Mouse (Mus musculus) natural killer cell, adult 2 months (primary cell): ENCODE measurements around the gene Col4a1.

Experiments
- DNase-seq, 2 experiments: peaks; one replicate each; pipeline ENCODE4 v3.0.0; 2022; ENCODE audit warnings: low spot score in 2 of 2

Col4a1 gene

DNA sequence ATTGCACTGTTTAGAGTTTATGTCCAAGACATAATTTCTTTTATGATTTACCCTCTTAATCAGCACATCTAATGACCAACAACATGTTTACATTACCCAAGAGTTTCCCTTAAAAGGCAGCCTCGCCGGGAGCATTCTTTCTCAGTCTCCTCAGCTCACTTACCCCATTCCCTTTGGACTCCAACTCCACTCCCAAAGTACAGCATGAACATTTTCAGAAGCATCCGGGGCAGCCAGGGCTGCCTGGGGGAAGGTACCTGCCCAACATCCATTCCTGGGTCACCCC is 13.4 kb downstream of the Col4a1 start:
- DNase-seq, result no peak

DNA sequence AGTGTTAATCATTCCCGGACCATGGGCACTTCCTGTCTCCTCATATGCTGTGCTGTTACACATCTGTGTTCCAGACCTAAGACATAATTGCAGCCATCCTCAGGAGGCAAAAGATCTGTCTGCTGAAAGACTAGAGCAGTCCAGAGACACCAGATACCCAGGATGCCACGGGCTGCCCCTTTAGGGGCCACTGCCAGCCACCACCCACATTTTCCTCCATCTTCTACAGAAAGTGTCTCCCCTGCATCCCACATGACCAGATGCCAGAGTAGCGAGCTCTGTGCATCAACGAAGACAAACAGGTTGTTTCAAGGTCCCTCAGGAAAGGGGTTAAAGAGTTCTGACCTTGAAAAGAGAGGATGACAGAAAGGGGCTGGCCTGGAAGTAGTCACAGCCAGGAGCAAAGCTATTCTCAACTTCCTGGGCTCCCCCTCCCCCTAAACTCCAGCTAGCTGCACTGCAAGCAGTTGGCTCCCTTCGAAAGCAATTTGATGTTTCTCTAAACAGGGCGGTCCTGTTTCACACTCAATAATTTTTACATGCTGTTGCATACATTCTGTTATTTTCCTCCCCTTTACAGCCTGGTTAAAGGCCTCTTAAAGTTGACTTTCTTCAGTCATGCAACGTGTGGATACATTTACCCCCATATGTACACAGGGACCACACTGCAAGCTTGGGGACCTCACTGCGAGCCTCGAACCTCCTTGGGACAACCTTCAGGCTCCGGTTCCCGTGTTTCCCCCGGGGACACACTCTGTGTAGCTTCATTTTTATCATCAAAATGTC is 13.9 kb downstream of the Col4a1 start:
- no peak for DNase-seq

DNA sequence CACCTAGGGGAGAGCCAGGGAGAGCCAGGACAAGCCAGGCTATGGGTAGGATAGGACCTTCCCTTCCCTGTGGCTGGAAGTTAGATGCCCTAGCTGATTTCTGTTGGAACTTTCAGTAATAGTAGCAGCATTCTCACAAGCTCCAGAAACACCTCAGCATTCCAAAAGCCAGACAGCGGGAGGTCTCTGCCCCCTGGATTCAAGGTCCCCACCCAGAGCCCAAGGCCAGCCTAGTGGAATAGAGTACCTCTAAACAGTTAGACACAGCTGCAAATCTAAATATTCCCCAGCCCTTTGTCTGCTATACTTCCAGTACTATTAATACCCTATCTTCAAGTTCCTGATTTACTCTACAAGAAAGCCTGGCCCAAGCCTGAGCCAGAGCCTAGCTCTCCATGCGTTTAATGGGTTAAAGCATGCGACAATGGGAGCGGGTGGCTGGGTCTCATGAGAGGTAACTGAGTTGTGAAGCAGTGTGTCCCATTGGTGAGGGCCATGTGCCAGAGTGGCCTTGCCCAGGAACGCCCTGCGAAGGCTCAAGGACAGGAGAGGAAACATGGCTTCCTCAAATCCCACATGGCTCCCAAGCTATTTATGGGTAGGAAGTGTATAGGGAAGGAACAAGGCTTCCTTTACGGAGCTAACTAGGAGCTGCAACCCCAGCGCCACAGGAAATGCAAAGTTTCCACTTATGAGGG is 15.3 kb downstream of the Col4a1 start:
- no peak for DNase-seq

DNA sequence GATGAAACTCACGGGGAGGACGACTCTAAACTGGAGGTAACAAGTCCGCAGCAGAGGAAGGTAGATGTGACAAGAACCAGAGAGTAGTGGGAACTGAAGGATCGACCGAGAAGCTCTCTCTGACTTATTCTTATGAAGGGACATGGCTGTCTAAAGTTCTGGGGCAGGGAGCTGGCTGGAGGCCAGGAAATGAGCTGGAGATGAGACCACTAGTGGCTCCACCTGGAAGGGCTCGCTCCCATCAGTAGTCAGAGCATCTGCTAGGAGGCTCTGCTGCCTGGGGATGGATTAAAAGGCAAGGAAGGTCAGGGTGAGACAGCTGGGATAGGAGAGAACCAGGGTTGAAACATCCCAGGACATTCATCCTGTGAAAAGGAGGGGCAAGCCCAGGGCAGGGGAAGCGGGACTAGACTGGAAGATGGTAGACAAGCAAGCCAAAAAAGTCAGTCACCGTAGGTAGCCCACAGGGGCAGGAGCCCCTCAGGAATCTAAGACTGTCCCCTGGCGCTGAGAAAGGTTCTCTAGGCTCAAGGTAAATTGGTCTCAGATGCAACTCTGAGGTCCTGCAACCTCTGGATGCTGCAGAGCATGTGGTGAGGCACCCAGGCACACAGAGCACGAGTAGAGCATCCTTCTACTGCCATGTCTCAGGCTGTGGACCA is 16.2 kb downstream of the Col4a1 start:
- no peak for DNase-seq

DNA sequence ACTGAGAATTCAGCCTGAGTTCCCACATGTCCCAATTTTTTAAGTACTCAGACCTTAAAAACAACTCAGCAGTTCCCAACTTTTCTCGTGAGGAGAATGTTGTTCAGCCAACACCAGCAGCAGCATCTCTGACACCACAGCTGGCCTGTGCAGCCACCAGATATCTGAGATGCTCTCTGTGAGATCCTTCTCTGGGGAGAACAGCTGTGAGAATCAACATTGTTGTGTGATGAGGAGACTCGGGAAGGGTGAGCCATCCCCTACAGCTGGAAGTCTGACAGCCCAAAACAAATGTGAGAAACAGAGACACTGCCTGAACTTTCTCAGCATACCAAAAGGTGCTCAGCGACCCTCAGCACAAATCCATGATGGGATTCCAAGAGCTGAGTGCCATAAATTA is 20.0 kb downstream of the Col4a1 start:
- DNase-seq, result no peak

DNA sequence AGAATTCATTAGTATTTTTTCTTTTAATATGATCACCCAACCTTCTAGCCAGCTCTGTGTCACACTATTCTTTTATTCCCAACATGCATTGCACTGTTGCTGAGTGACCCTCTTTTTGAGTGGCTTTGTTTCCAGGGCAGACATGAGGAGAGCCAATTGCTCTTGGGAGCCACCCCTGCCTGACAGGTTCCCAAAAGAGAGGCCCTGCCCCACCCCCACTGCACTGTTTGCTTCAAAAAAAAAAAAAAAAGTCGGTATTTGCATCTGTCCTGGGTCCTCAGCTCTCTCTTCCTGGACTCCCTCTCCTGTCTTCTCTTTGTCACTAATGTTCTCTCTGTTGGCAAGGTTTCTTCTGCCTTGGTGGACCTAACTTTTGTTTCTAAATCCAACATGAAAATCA is 22.1 kb downstream of the Col4a1 start:
- no peak for DNase-seq

DNA sequence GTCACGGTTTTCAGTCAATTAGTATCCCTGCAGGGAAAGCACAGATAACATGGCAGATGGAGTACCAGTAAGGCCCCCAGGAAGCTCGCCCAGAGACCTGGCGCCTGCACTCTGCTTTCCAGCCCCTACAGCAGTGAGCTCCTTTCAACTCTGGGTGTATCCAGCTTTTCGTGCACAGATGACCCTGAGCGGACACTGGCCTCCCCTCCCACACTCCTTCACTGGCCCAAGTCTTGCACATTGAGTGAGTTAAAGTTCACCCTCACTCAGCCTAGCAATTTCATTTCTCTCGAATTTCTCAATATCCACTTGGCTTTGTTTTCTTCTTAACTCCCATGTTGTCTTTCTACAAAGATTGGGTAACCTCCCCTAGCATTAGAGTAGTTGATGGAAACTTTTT is 24.3 kb downstream of the Col4a1 start:
- DNase-seq, result no peak

DNA sequence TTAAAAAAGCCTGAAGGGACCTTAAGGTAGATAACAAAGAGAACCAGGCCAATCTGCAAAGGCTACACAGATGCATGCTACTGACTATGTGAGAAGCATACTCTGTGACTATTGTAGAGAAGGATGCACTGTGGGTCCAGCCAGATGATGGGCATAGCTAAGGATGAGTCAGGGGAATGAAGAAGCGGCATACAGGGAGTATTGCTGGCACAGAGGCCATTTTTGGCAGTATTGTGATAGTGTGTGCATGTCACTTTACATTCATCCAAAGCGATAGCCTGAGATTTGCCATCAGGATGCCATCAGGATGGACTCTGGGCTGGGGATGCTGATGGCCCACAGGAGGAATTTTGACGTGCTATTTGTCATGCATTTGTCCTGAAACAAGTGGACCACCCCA is 25.5 kb downstream of the Col4a1 start:
- DNase-seq, result no peak

DNA sequence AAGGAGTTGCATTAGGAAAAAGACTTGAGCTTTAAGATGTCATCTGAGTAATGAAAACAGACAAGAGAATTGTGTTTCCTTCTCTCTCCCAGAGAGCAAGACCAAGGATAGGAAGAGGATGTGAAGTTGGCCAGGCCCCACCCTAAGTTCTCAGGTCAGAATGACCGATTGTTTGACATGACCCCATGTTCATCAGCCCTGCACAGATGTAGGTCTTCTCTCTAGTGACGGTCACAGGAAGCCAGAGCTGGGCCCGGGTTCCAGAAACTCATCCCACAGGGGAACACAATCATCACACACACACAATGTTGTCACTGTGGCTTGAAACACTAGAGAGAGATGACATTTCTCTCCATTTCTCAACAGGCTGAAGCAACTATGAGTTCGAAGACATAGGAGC is 27.2 kb downstream of the Col4a1 start:
- no peak for DNase-seq

DNA sequence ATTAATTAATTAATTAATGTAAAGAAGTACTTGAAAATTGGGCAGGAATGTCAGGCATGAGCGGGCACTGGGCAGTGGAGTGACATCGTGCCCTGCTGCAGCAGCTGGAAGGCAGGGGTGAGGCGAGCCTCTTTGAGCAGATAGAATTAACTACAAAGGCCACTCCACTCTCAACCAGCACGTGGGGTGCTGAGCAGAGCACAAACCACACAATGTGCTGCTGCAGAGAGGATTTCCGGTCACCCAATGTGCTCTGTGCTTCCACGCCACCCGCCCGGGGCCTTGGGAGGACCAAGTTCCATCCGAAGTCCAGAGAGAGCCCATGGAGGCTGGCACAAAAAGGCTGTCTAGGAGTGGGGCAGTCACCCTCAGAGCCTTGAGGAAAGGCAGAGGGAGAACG is 29.4 kb downstream of the Col4a1 start:
- DNase-seq, result no peak

DNA sequence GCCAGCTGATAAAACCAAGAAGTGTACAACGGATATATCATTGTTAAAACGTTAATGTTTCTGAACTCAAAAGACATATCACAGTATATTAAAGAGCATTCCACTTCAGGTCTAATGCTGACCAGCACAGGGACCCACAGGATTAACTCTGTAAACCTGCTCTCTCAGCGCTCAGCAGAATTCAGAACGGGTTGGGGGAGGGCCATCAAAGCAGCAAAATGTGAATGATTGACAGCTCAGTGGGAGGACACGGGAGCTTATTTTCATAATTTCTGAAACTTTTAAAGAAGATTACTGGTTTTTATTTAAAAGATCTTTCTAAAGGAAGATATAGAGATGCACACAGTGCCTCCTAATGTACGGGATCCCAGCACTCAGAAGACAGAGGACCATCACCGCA is 29.9 kb downstream of the Col4a1 start:
- DNase-seq, result no peak

DNA sequence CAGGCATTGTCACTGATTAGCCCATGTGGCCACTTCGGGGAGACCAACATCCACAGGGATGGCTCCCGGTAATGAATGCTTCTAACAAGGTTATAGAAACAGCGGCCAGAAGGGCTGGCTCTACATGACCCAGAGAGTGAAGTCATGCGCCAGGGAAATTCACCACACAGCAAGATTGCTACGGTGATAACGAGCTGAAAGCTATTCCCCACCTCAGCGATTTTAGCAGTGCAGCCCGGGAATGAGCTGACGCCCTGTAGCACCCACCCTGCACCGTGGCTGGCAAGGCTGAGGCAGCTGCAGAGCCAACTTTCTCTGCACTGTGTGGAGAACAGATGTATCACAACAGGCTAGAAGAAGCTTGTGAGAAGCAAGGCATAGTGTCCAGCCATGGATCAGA is 30.5 kb downstream of the Col4a1 start:
- DNase-seq, result no peak

DNA sequence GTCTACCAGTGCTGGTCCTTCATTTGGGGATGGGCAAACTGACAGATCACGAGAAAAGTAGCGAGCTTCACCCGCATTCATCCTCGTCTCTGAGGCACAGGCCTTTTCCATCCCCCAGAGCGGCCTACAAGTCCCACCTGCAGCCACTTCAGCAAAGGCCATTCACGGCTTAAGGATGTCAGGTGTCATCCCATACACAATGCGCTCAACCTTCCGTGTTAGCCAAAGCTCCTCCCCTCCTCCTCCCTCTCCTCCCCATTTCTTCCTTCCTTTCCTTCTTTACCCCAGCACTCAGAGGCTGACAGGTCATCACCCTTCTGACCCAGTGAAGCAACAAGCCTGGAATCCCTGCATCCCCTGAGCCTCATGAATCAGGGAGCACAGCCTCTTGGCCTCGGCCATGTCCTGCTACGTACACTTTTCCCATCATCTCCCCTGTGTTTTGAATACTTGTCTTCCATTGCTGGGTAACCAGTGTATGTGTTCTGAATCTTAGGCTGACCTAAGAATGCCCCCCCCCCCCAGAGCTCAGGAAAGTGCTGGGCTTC is 31.8 kb downstream of the Col4a1 start:
- DNase-seq, result no peak

DNA sequence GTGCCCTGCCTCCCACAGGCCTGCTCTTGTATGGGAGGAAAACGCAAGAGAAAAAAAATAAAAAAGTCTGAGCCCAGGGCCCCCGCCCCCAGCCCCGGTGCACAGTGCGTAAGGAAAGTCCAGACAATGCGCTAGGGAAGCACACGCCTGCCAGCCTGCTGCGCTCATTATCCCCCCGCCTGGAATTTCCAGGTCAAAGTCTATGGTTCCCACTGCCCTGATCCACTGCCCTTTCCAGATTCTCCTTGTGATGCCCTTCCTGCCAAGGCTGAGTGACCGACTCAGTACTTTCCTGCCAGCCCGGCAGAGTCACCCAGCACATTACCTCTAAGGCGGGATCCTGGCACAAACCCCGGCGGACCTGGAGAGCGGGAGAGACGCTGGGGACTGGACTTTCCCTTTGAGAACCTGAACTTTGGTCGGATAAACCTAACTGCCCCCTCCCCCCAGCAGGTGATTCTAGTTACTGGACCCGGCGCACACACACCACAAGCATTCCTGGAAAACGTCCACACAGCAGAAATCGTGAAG is 33.3 kb downstream of the Col4a1 start:
- no peak for DNase-seq

DNA sequence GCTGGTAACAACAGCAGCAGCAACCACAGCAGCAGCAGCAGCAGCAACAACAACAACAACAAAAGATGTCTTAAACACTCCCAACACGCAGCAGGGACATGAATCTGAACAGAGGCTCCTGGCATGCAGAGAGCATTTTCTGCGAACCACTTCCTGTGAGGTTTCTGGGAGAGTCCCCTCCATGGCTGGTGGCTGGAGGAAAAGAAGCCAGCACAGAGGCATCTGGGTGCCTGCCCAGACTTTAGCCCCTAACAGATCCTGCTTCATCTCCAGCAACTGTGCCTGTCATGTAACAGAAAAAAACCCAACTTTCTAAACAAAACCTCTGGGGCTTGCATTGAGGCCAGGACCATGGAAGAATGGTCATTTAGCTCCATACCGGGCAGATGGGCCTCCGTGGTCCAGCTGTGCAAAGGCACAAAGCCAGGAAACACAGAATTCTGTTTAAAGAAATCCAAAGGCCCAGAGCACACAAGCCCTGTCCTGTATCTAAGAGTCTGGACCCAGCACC is 34.5 kb downstream of the Col4a1 start:
- DNase-seq, result no peak

DNA sequence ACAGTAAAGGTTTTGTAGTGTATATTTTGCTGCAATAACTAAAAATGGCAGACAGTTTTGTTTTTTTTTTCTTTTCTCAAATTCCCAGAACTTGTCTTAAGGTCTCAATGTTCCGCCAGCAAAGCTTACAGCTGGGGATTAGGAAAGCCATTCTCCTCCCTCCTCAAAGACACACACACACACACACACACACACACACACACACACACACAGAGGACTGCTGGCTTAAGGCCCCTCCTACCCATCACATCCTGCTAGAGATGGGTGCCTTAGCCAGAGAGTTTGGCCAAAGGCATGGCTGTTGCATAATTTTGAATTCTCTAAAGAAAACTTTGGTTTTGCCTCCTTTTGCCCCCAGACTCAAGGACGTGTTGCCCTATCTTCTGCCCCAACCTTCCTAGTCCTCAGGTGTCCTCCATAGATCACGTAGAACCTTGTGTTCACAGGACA is 35.0 kb downstream of the Col4a1 start:
- no peak for DNase-seq

DNA sequence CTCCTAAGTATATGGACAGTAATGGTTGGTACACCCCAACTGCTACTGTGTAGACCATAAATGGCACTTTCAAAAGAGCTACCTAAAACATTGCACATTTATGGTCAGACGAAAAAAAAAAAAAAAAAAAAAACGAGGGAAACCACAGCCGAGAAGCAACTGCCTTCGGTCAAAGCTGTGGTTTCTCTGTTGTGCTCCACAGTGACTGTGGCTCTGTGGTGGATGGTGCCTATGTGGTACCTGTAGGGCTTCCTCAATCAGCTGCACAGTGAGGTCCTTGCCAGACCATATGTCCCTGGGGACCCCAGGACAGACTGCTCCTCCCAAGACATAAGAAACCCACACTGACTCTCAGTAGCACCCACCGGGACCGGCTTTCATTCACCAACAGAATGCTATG is 36.3 kb downstream of the Col4a1 start:
- DNase-seq, result no peak

DNA sequence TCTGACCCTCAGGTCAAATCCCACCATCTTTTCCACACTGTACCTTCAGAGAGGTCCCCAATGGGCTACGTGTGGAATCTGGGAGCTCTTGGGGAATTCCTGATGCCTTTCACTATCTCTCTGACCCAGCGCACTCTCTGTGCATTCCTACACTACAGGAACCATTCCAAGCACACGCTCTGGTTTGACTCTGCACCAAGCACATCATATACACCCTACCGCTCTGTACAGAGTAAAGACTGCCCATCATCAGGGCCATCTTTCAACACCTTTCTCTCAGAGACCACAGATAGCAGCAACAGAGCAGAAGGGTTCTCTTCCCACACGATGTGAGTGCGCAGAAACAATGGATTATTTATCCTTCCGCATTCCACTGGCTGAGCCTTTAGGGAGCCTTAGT is 38.2 kb downstream of the Col4a1 start:
- DNase-seq, result no peak

DNA sequence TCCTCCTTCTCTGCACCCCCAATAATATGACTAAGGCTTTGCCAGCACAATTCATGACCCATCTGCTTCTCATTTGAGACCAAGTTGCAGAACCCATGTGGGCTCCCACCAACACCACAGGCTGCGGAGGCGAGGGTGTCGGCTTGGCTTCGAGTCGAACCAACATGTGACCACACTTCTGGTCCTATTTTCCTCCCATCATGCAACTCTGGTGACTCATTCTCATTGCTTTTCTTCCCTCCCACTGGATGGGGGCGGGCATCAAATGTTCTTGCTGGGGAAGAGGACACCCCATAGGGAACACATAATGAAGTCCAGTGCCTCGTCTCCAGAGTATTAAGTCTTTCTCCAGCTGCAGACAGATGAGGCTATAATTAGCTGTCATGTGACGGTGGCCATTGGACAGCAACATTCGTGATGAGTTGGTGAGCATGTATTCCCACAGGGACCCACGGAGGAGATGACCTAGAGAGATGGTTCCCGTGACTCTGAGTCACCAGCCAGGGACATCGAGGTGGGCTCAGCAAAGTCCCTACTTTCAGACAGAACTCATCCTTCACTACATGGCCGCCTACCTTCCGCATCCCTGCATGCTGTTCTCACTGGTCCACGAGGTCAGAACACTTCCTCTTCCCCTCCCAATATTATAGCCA is 39.0 kb downstream of the Col4a1 start:
- DNase-seq, result no peak

DNA sequence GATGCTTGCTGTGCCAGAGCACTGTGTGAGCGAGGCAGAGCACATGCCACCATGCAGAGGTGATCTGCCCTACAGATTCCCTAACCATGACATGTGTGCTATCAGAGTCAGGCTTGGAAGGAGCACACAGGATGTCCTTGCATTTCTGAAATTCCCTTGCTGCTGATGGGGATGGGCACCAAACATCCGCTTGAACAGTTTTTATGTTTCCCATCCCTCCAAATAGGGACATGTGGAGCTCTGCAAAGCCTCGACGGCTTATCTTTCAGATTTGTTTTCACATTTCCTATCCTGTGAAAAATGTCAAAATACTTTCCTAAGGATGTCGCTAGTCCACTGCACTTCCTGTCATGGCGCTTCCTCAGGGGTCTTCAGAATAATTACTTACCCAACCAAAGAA is 40.4 kb downstream of the Col4a1 start:
- DNase-seq, result no peak

DNA sequence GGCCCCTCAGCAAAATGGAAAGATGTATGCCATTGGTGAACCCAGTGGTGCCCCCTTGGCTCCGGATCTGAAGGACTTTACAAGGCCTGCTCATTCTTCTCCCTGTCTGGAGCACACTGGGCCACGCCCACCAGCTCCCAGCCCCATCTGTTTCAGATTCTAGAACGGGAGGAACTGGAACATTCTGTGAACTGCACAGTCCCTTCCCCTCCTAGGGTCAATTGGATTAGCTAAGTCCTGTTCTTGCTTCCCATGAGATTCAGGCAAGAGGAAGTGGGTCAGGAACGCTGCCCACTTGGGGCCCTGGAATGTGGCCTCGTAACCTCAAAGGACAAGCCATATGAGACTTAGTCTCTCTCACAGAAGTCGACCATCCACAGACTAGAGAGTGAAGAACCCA is 41.8 kb downstream of the Col4a1 start:
- DNase-seq, result no peak

DNA sequence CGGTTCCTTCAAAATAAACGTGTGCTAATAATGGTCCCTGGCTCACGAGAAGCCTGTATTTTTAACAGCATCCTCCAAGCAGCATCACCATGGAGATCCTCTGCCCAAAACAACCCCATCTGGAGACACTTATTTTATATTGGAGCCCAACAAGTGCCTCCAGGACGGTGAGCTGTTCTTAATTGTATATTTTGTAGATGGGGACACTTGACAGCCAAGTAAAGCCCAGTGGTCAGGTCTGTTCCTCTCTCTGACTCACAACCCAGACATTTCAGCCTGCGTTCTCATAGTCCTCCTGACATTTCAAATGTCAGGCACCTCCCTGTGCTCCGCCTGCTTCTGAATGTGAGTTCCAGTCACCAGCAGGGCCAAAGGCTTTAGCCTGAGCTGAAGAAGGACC is 43.9 kb downstream of the Col4a1 start:
- no peak for DNase-seq
